Mouse (Mus musculus) thymus, adult 18-20 months (tissue): ENCODE data around the gene Olfr141.

Experiments
- DNase-seq, 2 experiments: peaks; one replicate each; pipeline ENCODE4 v3.0.0; 2022; ENCODE audit warnings: mixed read lengths in 2 of 2

Olfr141 gene

DNA sequence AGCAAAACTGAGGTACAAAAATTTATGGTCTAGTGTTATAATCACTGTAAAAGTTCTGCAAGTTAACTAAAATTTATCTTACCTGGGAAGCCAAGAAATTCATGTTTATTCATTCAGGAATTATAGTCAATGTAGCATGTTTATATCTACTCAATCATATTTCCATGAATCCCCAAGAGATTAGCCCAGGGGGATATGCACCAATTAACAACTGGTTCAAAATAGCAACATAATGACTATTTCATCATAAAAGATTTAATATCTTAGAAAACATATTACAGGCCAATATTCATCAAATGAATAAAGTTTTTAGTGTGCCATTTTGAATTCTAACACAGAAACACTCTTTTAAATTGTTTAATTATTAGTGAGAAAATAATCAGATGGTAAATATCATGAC lies at the start of gene Olfr141:
TSS of gene Olfr141 (minus strand) at position 101 of the 400 bp plus-strand sequence.
- no peak for DNase-seq

GRCm38 (mm10) chr2:86851596-86851995 lies 41.8 kb upstream of the Olfr141 start, which contains the start of gene Olfr1095:
Gene Olfr1095 (minus strand): TSS chr2:86851696.
- no peak for DNase-seq

- DNase-seq, result no peak
Measured at GRCm38 (mm10) chr2:86824363-86824762, 14.5 kb upstream of the Olfr141 start, which contains the start of gene Olfr1094. Gene Olfr1094 (plus strand): TSS chr2:86824663.

- DNase-seq, result no peak
Measured at GRCm38 (mm10) chr2:86782179-86782578, 27.6 kb downstream of the Olfr141 start, which contains the start of gene Olfr1093. Gene Olfr1093 (plus strand): TSS chr2:86782479.

- DNase-seq, result no peak
Measured at GRCm38 (mm10) chr2:86761050-86761449, 48.8 kb downstream of the Olfr141 start.

- no peak for DNase-seq
Measured at GRCm38 (mm10) chr2:86758893-86759292, 50.9 kb downstream of the Olfr141 start, which contains the start of gene Olfr1090. Gene Olfr1090 (minus strand): TSS chr2:86758993.
